Mouse (Mus musculus) hindbrain, embryonic 11.5 days (tissue): Measurements from ENCODE around the gene Pigr. TPM values are rescaled to one million over a fixed set of nuclear protein-coding genes. Genes with fewer than 3 reads are reported as not detected.

Experiments used
- ATAC-seq: fragments of 200-750 bp; cut with Nextera tagmentation; 2 replicates; pipeline ENCODE4 v1.8.0; 2017; ENCODE audit warnings: mild to moderate bottlenecking, moderate TSS enrichment, moderate library complexity; ENCODE audit not compliant: low FRiP score
- DNase-seq: peaks from one replicate; pipeline ENCODE4 v3.0.0-alpha.2; 2015; ENCODE audit warnings: low spot score
- H3K27ac ChIP-seq: fragments of 300-500 bp; sonication (generic); 2 replicates; pipeline ENCODE4 v1.5.1; 2014; ENCODE audit warnings: mild to moderate bottlenecking, low read depth, low read length
- H3K27me3 ChIP-seq: fragments of 300-500 bp; sonication (generic); 2 replicates; pipeline ENCODE4 v1.6.1; 2014; ENCODE audit warnings: mild to moderate bottlenecking, low read length, moderate library complexity, mixed read lengths; ENCODE audit not compliant: control insufficient read depth, insufficient read depth
- H3K36me3 ChIP-seq: fragments of 300-500 bp; sonication (generic); 2 replicates; pipeline ENCODE4 v1.6.1; 2014; ENCODE audit warnings: mild to moderate bottlenecking, low read length, moderate library complexity, mixed read lengths; ENCODE audit not compliant: control insufficient read depth, insufficient read depth
- H3K4me1 ChIP-seq: fragments of 300-500 bp; sonication (generic); replicated peaks from 2 replicates; pipeline ENCODE4 v1.6.1; 2014; ENCODE audit warnings: low read length, mixed read lengths; ENCODE audit not compliant: control insufficient read depth, insufficient read depth
- H3K4me2 ChIP-seq: fragments of 300-500 bp; sonication (generic); replicated peaks from 2 replicates; pipeline ENCODE4 v1.6.1; 2014; ENCODE audit warnings: mild to moderate bottlenecking, low read depth, low read length
- H3K4me3 ChIP-seq: fragments of 300-500 bp; sonication (generic); 2 replicates; pipeline ENCODE4 v1.5.1; 2014; ENCODE audit warnings: low read depth, low read length
- H3K9ac ChIP-seq: fragments of 300-500 bp; sonication (generic); 2 replicates; pipeline ENCODE4 v1.6.1; 2014; ENCODE audit warnings: low read depth, low read length
- H3K9me3 ChIP-seq: fragments of 300-500 bp; sonication (generic); 2 replicates; pipeline ENCODE4 v1.6.1; 2016; ENCODE audit warnings: low read length; ENCODE audit not compliant: control insufficient read depth
- WGBS: fragments of 180-500 bp; shearing (Covaris S2); extraction: QIAGEN DNeasy Blood & Tissue Kit; methylation state at CpG from one replicate; pipeline ENCODE4 v1.1.7; 2014; 5-methylcytosine and 5-hydroxymethylcytosine counted together
- polyA plus RNA-seq: library from polyadenylated mRNA; unstranded; fragments of >200 nt; fragmentation: Nextera tagmentation; extraction: Ambion mirVana; gene quantifications from 2 replicates; pipeline ENCODE4 v1.2.1, GENCODE M21; 2014

The Pigr gene
- polyA plus RNA-seq, result not detected in 2 replicates

- WGBS, result 84% methylated on average over 5 of the region's 5 CpGs
These were observed at the start of gene Pigr for GRCm38 (mm10) chr1:130826448-130826847. TSS of gene Pigr (plus strand) at chr1:130826684.

GRCm38 (mm10) chr1:130779867-130780266 lies 46.6 kb upstream of the Pigr start:
- H3K4me2 ChIP-seq, result no peak overlapping the region
- H3K4me3 ChIP-seq, result no peak overlapping the region
- H3K9ac ChIP-seq, result no peak overlapping the region
- ATAC-seq (no peak), DNase-seq (no peak)
- no peaks in the 10 kb centered on the region for H3K9me3 ChIP-seq
- H3K27me3 ChIP-seq, result no peaks in the 10 kb centered on the region
- no peaks in the 10 kb centered on the region for H3K4me1 ChIP-seq
- H3K27ac ChIP-seq, result no peak overlapping the region
- WGBS, result 95% methylated on average over 3 of the region's 3 CpGs
- H3K36me3 ChIP-seq, result no peaks in the 10 kb centered on the region

More at GRCm38 (mm10) chr1:130826448-130826847, at the start of gene Pigr:
- no peak within 1 kb of the TSS for H3K9ac ChIP-seq
- no peak for DNase-seq
- H3K4me3 ChIP-seq, result no peak within 1 kb of the TSS
- H3K9me3 ChIP-seq, result no peaks in the 10 kb centered on the region
- no peak for ATAC-seq
- H3K36me3 ChIP-seq, result no peaks in the 10 kb centered on the region
- H3K4me1 ChIP-seq, result no peaks in the 10 kb centered on the region
- H3K4me2 ChIP-seq, result no peak within 1 kb of the TSS
- H3K27ac ChIP-seq, result no peak within 1 kb of the TSS
- H3K27me3 ChIP-seq, result no peaks in the 10 kb centered on the region

GRCm38 (mm10) chr1:130784054-130784453 lies 42.4 kb upstream of the Pigr start:
- no peak for DNase-seq
- Histone ChIP-seq H3K9ac (no peak overlapping the region), H3K36me3 (no peaks in the 10 kb centered on the region), H3K4me2 (no peak overlapping the region), H3K27ac (no peak overlapping the region), H3K4me1 (no peaks in the 10 kb centered on the region), H3K27me3 (no peaks in the 10 kb centered on the region), H3K4me3 (no peak overlapping the region), H3K9me3 (no peaks in the 10 kb centered on the region)
- no peak for ATAC-seq
- 34% methylated on average over 4 of the region's 4 CpGs for WGBS

GRCm38 (mm10) chr1:130787001-130787400 lies 39.5 kb upstream of the Pigr start:
- DNase-seq (no peak), ATAC-seq (no peak)
- Histone ChIP-seq H3K27ac (no peak overlapping the region), H3K9me3 (no peaks in the 10 kb centered on the region), H3K9ac (no peak overlapping the region), H3K27me3 (no peaks in the 10 kb centered on the region), H3K4me1 (no peaks in the 10 kb centered on the region), H3K4me3 (no peak overlapping the region), H3K4me2 (no peak overlapping the region), H3K36me3 (no peaks in the 10 kb centered on the region)
- 41% methylated on average over 4 of the region's 4 CpGs for WGBS

- Histone ChIP-seq H3K9ac (no peak overlapping the region), H3K4me2 (no peak overlapping the region), H3K9me3 (no peaks in the 10 kb centered on the region), H3K4me3 (no peak overlapping the region), H3K4me1 (no peaks in the 10 kb centered on the region), H3K27me3 (no peaks in the 10 kb centered on the region), H3K27ac (no peak overlapping the region), H3K36me3 (no peaks in the 10 kb centered on the region)
- ATAC-seq, result peak; percentile 47
- WGBS, result 52% methylated on average over 3 of the region's 3 CpGs
- peak; percentile 13 for DNase-seq
These were observed 36.7 kb upstream of the Pigr start for GRCm38 (mm10) chr1:130789512-130790451.

GRCm38 (mm10) chr1:130795331-130795730 lies 31.2 kb upstream of the Pigr start:
- WGBS, result 72% methylated on average over 2 of the region's 2 CpGs
- no peaks in the 10 kb centered on the region for H3K27me3 ChIP-seq

GRCm38 (mm10) chr1:130796967-130797684 lies 29.4 kb upstream of the Pigr start:
- Histone ChIP-seq H3K9me3 (no peaks in the 10 kb centered on the region), H3K9ac (no peak overlapping the region), H3K27ac (no peak overlapping the region), H3K36me3 (no peaks in the 10 kb centered on the region), H3K4me1 (no peaks in the 10 kb centered on the region), H3K4me2 (no peak overlapping the region), H3K4me3 (no peak overlapping the region), H3K27me3 (no peaks in the 10 kb centered on the region)
- 83% methylated on average over 8 of the region's 8 CpGs for WGBS
- DNase-seq, result peak; percentile 55
- no peak for ATAC-seq

More at GRCm38 (mm10) chr1:130795331-130795730, 31.2 kb upstream of the Pigr start:
- H3K9ac ChIP-seq, result no peak overlapping the region
- no peak overlapping the region for H3K4me2 ChIP-seq
- no peaks in the 10 kb centered on the region for H3K9me3 ChIP-seq
- no peaks in the 10 kb centered on the region for H3K36me3 ChIP-seq
- no peak for ATAC-seq
- H3K4me3 ChIP-seq, result no peak overlapping the region
- no peak overlapping the region for H3K27ac ChIP-seq
- H3K4me1 ChIP-seq, result no peaks in the 10 kb centered on the region
- DNase-seq, result no peak

- Histone ChIP-seq H3K9ac (no peak overlapping the region), H3K4me1 (no peaks in the 10 kb centered on the region), H3K9me3 (no peaks in the 10 kb centered on the region), H3K27me3 (no peaks in the 10 kb centered on the region), H3K4me2 (no peak overlapping the region), H3K36me3 (no peaks in the 10 kb centered on the region), H3K27ac (no peak overlapping the region), H3K4me3 (no peak overlapping the region)
- DNase-seq, result no peak
- ATAC-seq, result no peak
- WGBS, result 82% methylated on average over 6 of the region's 6 CpGs
These were observed 28.4 kb upstream of the Pigr start for GRCm38 (mm10) chr1:130798037-130798436.
